Mouse (Mus musculus): ENCODE data around the gene Cacng7.

Cacng7 gene

DNA sequence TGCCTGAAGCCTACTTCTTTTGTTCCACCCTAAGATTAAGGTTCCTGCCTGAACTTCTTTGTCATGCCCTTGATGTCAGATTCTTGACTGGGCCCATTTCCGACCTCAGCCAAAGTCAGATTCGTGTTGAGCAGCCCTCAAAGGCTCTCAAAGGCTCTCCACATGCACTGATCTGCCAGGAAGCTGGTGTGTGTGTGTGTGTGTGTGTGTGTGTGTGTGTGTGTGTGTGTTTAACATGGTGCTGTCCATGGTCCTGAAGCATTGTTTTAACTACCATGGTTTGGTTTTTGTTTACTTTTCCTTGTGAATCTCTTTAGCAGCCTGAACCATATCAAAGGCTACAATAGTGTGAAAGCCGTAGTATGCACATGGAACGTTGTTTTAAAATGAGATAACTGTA, 4.8 kb upstream of the Cacng7 start:
- CTCF ChIA-PET = interaction anchor here in 2 of 4 experiments (0.6 to 0.8 kb wide), 2 partner anchors 112 to 302 kb away, joined by 3 to 7 read pairs; no protein-coding TSS in a partner anchor
- POLR2A ChIA-PET = no interaction called here

GRCm38 (mm10) chr7:3329776-3330546, 2.8 kb upstream of the Cacng7 start:
- POLR2A ChIA-PET = interaction anchor here in 2 of 4 experiments (0.6 to 3.6 kb wide), 4 partner anchors 9 to 364 kb away, joined by 3 to 12 read pairs (median 4); partner anchors contain the start of gene Mboat7 (in 1 of the 2)
- CTCF ChIA-PET = interaction anchor here in 1 of 4 experiments (0.6 kb wide), 1 partner anchor 21 kb away, joined by 5 read pairs; no protein-coding TSS in a partner anchor

GRCm38 (mm10) chr7:3331171-3331570, 1.6 kb upstream of the Cacng7 start:
- POLR2A ChIA-PET = interaction anchor here in 3 of 4 experiments (0.6 to 3.6 kb wide), 10 partner anchors 16 to 70 kb away, joined by 3 to 16 read pairs (median 4); no protein-coding TSS in a partner anchor
- CTCF ChIA-PET = interaction anchor here in 1 of 4 experiments (0.6 to 1.5 kb wide), 5 partner anchors 9 to 176 kb away, joined by 3 to 6 read pairs (median 4); no protein-coding TSS in a partner anchor

DNA sequence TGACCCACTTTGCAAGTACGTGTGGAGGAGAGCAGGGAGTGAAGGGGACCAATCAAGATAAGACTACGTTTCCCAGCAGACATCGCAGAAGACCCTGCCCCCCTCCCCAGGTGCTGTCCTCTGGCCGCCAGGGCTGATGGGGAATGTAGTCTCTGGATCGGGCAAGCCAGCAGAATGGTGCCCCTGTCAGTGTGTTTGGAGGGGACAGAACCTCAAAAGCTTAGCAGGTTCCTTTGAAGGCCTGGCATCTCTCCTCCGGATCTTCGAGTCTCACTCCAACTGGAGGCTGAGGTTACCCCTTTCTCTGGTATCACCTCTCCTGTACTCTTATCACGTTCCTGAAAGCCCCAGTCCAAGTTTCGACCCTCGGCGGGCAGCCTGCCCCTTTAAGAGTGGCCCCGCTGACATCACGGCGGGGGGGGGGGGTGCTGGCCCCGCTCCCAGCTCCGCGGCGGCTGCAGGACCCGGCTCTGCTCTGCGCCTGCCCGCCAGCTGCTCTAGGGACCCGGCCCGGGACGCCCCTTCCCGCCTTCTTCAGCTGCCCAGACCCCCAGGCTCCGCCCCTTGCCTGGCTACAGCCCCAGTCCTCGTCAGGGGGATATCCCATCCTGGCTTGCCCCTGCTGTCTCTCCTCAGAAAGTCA, 1.1 kb upstream of the Cacng7 start:
- CTCF ChIA-PET = interaction anchor here in 3 of 4 experiments (0.5 to 1.5 kb wide), 11 partner anchors 11 to 117 kb away, joined by 3 to 9 read pairs (median 4); no protein-coding TSS in a partner anchor
- POLR2A ChIA-PET = interaction anchor here in 3 of 4 experiments (0.6 to 3.6 kb wide), 18 partner anchors 8 to 799 kb away, joined by 3 to 16 read pairs (median 4); no protein-coding TSS in a partner anchor

DNA sequence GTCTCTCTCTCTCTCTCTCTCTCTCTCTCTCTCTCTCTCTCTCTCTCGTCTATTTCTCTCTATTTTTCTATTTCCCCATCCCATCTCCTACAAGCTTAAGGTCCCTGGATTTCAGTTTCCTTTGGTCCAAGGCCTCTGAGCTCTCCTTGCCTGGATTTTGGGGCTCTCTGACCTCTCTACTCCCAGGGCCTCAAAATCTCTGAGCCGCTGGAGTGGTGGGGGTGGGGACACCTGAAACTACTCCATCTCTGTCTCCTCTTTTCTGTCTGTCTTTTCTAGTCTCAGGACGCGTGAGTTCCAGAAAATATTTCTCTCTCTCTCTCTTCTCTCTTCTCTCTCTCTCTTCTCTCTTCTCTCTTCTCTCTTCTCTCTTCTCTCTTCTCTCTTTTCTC, 535 bp upstream of the Cacng7 start:
- POLR2A ChIA-PET = interaction anchor here in 3 of 4 experiments (0.6 to 3.6 kb wide), 15 partner anchors 8 to 798 kb away, joined by 3 to 16 read pairs (median 4); no protein-coding TSS in a partner anchor
- CTCF ChIA-PET = interaction anchor here in 3 of 4 experiments (0.5 to 2.0 kb wide), 10 partner anchors 10 to 116 kb away, joined by 3 to 7 read pairs (median 4); no protein-coding TSS in a partner anchor

GRCm38 (mm10) chr7:3333542-3333941, 787 bp downstream of the Cacng7 start:
- CTCF ChIA-PET = interaction anchor here in 3 of 4 experiments (0.6 to 2.0 kb wide), 7 partner anchors 23 to 111 kb away, joined by 3 to 7 read pairs (median 3); partner anchors contain the start of gene Cacng6 (in 1 of the 3)
- POLR2A ChIA-PET = interaction anchor here in 3 of 4 experiments (0.5 to 3.6 kb wide), 17 partner anchors 9 to 359 kb away, joined by 3 to 12 read pairs (median 5); partner anchors contain the start of gene Tsen34 (in 1 of the 3)

- POLR2A ChIA-PET = interaction anchor here in 3 of 4 experiments (1.0 to 3.5 kb wide), 6 partner anchors 11 to 75 kb away, joined by 3 to 11 read pairs (median 4); no protein-coding TSS in a partner anchor
- CTCF ChIA-PET = interaction anchor here in 3 of 4 experiments (0.7 to 1.5 kb wide), 6 partner anchors 15 to 37 kb away, joined by 3 read pairs; no protein-coding TSS in a partner anchor
Measured at GRCm38 (mm10) chr7:3336412-3336811, 3.7 kb downstream of the Cacng7 start.

DNA sequence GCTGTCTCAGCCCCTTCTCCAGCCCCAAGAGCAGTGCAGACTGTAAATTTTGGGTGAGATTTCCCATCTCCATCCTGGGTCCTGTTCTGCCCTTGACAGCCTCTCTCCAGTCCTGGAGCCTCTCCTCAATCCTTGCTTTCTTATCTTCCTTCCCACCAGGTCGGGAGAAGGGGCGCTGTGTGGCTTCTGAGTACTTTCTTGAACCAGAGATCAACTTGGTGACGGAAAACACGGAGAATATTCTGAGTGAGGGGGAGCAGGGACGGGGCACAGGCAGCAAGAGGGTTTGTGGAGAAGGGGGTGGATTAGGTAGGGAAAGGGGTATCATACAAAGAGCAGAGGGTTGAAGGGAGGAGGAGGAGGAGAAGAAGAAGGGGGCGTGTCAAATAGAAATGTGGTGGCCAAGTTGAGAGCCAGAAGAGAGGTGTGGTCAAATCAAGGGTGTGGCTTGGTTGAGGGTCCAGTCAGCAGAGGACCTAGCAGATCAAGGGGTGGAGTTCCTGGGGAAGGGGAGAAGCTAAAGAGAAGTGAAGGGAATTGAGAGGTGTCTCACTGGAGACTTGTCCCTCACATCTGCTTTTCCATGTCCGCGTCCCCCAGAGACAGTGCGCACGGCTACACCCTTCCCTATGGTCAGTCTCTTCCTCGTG, 5.7 kb downstream of the Cacng7 start:
- ChIA-PET POLR2A (interaction anchor here in 3 of 4 experiments (0.6 to 2.8 kb wide), 13 partner anchors 8 to 121 kb away, joined by 3 to 19 read pairs (median 3); partner anchors contain the start of genes Myadm (in 1 of the 3) and Prkcg (in 1 of the 3)), CTCF (interaction anchor here (0.5 to 2.7 kb wide), 9 partner anchors 9 to 91 kb away, joined by 3 to 8 read pairs (median 3); no protein-coding TSS in a partner anchor)

GRCm38 (mm10) chr7:3339010-3339409, 6.3 kb downstream of the Cacng7 start:
- POLR2A ChIA-PET = interaction anchor here in 3 of 4 experiments (0.6 to 2.8 kb wide), 13 partner anchors 8 to 124 kb away, joined by 3 to 19 read pairs (median 3); partner anchors contain the start of genes Myadm (in 1 of the 3) and Prkcg (in 1 of the 3)
- CTCF ChIA-PET = interaction anchor here in 3 of 4 experiments (0.5 to 2.7 kb wide), 8 partner anchors 8 to 92 kb away, joined by 3 to 8 read pairs (median 3); no protein-coding TSS in a partner anchor

- POLR2A ChIA-PET = interaction anchor here (0.5 to 1.2 kb wide), 4 partner anchors 10 to 1487 kb away, joined by 3 to 4 read pairs (median 3); no protein-coding TSS in a partner anchor
- CTCF ChIA-PET = interaction anchor here in 2 of 4 experiments (0.6 to 0.8 kb wide), 2 partner anchors 12 to 35 kb away, joined by 3 to 7 read pairs; no protein-coding TSS in a partner anchor
Measured at GRCm38 (mm10) chr7:3343861-3344260, 11.1 kb downstream of the Cacng7 start.

DNA sequence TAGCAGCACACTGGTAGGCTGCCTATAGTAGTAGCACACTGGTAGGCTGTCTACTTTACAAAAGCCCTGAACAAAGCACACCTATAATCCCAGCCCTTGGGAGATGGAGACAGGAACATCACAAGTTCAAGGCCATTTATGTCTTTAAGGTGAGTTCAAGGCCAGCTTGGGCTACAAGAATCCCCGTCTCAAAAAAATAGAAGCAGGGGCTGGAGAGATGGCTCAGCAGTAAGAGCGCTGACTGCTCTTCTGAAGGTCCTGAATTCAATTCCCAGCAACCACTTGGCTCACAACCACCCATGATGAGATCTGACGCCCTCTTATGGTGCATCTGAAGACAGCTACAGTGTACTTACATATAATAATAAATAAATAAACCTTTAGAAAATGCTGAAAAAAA, 12.5 kb downstream of the Cacng7 start:
- CTCF ChIA-PET = interaction anchor here in 1 of 4 experiments (0.7 kb wide), 1 partner anchor 9 kb away, joined by 3 read pairs; no protein-coding TSS in a partner anchor
- POLR2A ChIA-PET = interaction anchor here in 1 of 4 experiments (0.8 to 1.4 kb wide), 2 partner anchors 10 to 56 kb away, joined by 3 read pairs; partner anchors contain the start of genes Myadm and Prkcg

DNA sequence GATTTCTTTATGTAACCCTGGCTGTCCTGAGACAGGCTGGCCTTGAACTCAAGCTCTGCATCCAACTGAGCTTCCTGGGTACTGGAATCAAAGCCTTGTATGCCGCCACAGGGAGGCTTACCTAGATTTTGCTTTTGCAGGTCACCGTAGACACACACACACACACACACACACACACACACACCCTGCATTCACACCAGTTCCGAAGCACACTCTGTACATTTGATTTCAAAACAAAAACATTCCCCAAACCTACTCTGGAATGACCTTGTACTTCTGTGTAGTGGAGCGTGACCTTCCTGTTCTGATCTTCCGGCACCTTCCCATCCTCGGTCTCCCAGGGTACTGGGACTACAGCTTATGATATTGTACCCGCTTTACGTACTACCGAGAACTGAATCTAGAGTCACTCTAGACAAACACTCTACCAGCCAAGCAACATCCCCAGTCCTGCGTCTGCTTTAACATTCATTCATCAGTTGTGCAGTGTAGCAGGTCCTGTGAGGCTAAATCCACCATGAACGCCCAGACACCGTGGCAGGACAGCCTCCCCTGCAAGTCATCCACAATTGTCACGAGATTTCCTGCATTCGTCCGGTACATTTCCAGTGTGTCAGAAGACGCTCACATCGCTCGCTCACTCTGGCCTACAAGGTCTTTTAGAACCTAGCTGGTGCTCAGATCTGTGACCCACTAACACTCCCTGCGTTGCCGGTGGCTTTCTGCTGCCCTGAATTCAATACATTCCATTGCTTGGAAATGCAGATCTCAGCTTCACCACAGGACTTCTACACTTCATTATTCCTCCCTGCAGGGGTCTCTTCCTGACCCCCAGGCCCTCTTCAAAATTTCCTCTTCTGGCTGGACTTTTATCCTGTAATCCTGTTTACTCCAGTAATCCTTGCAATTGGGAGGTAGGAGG, 14.9 kb downstream of the Cacng7 start:
- ChIA-PET CTCF (interaction anchor here in 3 of 4 experiments (0.7 to 2.3 kb wide), 9 partner anchors 9 to 84 kb away, joined by 3 to 8 read pairs (median 4); no protein-coding TSS in a partner anchor), POLR2A (interaction anchor here (0.6 to 2.7 kb wide), 85 partner anchors 8 to 345 kb away, joined by 3 to 32 read pairs (median 4); partner anchors contain the start of genes Mboat7 (in 2 of the 4) and Tsen34 (in 2 of the 4))

DNA sequence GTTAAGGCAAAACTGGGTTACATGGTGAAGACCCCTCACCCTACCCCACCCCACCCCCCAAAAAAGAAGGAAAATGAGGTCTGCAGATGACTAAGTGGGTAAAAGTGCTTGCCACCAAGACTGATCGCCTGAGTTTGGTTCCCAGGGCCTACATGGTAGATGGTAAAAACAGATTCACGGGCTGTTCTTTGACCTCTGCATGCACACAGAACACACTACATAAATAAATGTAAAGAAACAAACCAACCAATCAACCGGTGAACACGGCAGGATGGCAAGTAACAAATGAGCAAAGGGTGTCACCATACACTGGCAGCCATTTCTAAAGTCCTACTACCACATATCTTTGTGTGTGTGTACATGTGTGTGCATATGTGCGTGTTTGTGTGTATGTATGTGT, 15.6 kb downstream of the Cacng7 start:
- CTCF ChIA-PET = interaction anchor here in 2 of 4 experiments (0.9 to 2.3 kb wide), 5 partner anchors 10 to 58 kb away, joined by 3 to 8 read pairs (median 4); no protein-coding TSS in a partner anchor
- POLR2A ChIA-PET = interaction anchor here (0.8 to 3.1 kb wide), 49 partner anchors 10 to 345 kb away, joined by 3 to 32 read pairs (median 6); partner anchors contain the start of genes Mboat7 (in 1 of the 4) and Tsen34 (in 1 of the 4)

DNA sequence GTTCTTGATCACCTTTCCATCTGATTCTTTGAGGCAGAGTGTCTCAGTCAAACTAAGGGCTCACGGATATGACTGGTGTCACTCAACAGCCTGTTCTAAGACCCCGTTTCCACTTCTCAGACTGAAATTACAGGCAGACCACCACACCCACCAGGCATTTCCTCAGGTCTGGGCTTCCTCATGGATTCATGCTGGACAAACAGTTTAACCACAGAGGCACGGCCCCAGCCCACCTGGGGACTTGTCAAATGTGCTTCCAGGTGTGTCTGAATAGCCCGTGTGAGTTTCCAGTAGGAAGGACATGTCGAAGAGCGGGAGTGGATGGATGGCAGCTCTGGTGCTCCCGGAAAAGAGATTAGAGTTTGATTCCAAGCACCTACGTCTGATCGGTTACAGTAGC, 17.0 kb downstream of the Cacng7 start:
- ChIA-PET POLR2A (interaction anchor here in 3 of 4 experiments (0.6 to 3.1 kb wide), 9 partner anchors 16 to 127 kb away, joined by 3 to 9 read pairs (median 3); partner anchors contain the start of gene Cacng6 (in 1 of the 3)), CTCF (interaction anchor here (0.5 to 1.6 kb wide), 16 partner anchors 11 to 151 kb away, joined by 3 to 9 read pairs (median 5); partner anchors contain the start of gene Nlrp12 (in 1 of the 4))

- ChIA-PET POLR2A (interaction anchor here in 1 of 4 experiments (0.6 to 3.1 kb wide), 3 partner anchors 15 to 140 kb away, joined by 3 to 9 read pairs (median 4); no protein-coding TSS in a partner anchor), CTCF (interaction anchor here (0.6 to 1.6 kb wide), 4 partner anchors 11 to 36 kb away, joined by 3 to 5 read pairs (median 3); no protein-coding TSS in a partner anchor)
Measured at GRCm38 (mm10) chr7:3351536-3351935, 18.8 kb downstream of the Cacng7 start.
